Mouse (Mus musculus): ENCODE results near the gene Ahcyl2.
A peak's percentile ranks its signal among the peaks of the same experiment; 100 is the strongest.

Gene Ahcyl2

DNA sequence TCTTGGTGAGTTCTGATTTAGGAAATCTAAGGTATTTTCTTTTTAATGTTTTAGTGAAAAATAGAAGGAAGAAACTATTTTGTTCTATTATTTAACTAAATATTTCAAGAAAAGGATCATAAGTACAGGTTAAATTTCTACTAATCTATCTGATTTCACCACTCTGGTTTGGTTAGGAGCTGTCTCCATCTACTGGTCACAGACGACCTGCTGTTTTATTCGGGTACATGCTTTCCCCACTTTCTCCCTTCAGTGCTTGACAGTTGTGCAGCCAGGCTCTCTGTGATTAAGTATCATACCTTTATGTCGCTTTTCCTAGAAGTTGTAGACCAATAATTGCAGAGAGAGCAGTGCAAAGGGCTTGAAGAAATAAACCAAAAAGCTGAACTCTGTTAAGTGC lies 51.5 kb downstream of the Ahcyl2 start:
- DNase-seq: peak; percentile 45

- no peak for DNase-seq
These were observed 52.5 kb downstream of the Ahcyl2 start for GRCm38 (mm10) chr6:29820314-29820713.

GRCm38 (mm10) chr6:29820926-29821325 lies 53.1 kb downstream of the Ahcyl2 start:
- DNase-seq: no peak

DNA sequence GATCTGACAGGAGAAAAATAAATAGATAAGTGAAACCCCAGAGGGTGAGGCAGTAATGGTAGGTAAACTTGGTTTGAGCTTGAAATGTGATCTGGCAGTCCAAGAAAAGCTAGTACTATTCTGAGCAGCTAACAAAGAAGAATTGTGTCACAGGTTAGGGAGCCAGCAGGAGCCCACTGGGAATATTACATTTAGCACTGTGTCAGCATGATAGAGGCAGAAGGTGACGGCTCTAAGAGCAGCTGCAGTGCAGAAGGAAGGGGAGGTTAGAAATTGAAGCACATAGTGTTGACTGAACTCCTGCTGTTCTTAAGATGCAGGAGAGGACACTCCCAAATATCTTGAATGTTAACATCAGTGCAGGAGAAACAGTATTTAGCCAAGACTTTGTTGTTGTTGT lies 54.0 kb downstream of the Ahcyl2 start:
- no peak for DNase-seq

DNA sequence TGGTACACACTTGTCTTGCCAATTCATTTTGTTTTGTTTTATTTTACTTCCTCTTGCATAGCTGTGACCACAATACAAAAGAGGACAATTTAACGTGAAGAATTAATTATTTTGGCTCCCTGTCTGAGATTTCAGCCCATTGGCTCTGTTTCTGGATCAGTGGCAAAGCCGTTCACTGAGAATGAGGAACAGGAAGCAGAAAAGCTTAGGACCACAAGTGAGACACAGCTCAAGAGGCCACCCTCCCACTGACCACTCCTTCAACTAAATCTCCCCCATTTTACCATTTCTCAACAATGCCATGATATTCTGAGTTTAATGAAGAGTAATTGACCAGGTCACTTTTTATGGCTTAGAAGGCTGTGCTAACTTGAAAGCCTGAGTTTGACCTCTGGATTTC lies 57.5 kb downstream of the Ahcyl2 start:
- DNase-seq: no peak

GRCm38 (mm10) chr6:29827291-29828242 lies 59.8 kb downstream of the Ahcyl2 start:
- no peak for DNase-seq

- DNase-seq: no peak
These were observed 60.9 kb downstream of the Ahcyl2 start for GRCm38 (mm10) chr6:29828574-29829234.

DNA sequence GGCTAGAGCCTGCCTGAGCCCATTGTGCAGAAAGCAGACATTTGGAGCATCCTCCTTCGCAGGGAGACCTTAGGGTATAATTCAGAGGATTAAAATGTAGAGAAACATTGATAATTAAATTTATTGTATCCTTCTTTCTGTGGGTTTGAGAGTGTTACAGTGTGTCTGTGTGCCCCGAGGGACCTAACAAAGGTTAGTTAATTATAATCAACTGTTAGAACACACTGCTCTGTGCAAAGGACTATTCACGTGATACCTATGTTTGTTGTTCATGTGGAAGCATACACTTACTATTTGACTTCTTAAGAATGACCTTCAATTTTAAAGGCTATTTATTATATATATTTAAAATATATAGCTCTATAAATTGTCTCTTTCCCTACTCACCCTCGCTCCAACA lies 64.5 kb downstream of the Ahcyl2 start:
- DNase-seq: no peak

DNA sequence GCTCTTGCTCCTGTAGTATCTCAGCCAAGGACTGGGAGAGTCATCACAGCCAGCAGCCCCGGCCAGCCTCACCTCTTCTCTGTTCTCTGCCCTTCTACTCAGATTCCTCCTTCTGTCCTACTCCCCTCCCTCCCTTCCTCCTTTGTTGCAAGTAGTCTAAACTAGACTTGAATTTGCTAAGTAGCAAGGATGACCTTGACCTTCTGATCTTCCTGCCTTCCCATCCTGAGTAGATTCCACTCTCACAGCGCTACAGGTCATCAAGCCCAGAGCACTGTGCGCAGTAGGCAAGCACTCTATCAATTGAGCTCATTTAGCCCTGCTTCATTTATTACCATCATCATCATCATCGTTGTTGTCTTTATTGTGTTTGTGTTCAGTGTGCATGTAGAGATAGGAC lies 65.3 kb downstream of the Ahcyl2 start:
- no peak for DNase-seq

GRCm38 (mm10) chr6:29833568-29834255 lies 65.9 kb downstream of the Ahcyl2 start:
- peak; percentile 40 for DNase-seq

DNA sequence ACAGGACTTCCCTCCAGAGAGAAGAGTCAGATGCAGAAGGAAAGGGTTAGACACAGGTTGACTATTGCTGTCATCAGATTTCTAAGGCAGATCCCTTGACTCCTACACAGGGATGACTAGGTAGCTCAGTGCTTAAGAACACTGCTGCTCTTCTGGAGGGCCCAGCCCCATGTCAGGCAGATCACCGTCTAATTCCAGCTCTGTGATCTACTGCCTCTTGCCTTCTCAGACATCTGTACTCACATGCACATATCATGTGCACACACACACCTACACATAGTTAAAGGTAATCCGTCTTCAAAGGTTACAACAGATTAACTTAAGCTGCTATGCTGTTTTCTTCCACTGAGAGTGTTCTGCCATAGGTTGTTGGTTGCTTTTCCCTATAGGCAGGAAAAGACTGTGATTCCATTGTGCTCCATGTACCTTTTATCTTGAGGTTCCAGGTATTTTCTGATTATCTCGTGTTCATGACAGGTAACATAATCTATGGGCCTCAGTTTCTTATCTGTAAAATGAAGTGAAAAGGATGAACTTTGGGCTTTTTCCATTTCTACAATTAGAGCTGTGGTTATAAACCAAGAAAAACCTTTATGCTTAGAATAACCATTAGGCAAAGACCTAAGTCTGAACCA lies 67.8 kb downstream of the Ahcyl2 start:
- no peak for DNase-seq

DNA sequence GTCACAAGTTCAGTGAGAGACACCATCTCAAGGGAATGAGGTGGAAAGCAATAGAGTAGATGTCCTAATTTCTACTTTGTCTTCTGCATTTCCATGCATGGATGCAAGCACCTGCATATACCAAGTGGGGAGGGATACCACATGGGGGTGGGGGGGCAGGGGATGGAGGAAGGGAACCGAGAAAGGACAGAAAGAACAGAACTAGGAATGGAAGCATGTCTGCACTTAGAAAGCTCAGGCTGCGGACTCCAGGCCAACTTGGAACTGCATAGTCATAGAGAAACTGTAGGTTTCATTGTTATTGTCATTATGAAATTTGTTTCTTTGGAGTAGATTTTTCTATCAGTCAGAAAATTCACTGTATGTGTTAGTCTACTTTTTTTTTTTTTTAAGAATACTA lies 69.8 kb downstream of the Ahcyl2 start:
- no peak for DNase-seq

GRCm38 (mm10) chr6:29838531-29838930 lies 70.7 kb downstream of the Ahcyl2 start:
- DNase-seq: no peak

- DNase-seq: no peak
These were observed 72.2 kb downstream of the Ahcyl2 start for GRCm38 (mm10) chr6:29840008-29840407.

GRCm38 (mm10) chr6:29841461-29841860 lies 73.7 kb downstream of the Ahcyl2 start:
- no peak for DNase-seq

GRCm38 (mm10) chr6:29847643-29848166 lies 79.9 kb downstream of the Ahcyl2 start:
- DNase-seq: no peak

DNA sequence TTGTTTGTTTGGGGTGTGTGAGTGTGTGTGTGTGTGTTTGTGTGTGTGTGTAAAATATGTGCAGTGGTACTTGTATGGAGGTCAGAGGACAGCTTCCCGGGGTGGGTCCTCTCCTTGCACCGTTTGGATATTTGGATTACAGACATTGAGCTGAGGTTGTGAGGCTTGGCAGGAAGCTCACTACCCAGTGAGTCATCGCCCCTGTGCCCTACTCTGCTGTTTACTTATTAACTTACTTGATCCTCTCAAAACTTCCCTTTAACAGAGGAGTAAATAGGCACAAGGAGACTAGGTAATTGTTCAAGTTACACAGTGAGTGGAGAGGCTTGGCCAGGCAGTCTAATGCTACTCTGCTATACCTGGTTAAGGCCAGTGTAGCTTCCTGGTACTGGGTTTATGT lies 81.0 kb downstream of the Ahcyl2 start:
- DNase-seq: no peak

DNA sequence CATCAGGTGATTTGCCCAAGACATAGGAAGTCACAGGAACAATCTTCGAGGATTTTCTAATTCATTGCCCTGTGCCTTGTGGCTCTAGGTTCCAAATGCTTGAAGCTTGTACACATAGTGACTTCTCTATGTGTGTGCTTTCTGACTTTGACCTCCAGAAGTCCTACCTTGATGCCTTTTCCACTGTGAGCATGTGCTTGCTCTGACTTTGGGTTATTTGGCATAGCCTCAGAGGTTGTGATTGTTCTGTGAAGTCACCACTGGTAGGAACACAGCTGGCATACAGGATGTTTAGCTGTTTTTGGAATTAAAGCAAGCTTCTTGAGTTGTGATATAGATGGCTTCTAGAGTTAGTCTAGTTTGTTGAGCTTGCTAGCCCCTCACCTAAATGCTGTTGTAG lies 82.3 kb downstream of the Ahcyl2 start:
- no peak for DNase-seq

GRCm38 (mm10) chr6:29850747-29851146 lies 82.9 kb downstream of the Ahcyl2 start:
- no peak for DNase-seq

DNA sequence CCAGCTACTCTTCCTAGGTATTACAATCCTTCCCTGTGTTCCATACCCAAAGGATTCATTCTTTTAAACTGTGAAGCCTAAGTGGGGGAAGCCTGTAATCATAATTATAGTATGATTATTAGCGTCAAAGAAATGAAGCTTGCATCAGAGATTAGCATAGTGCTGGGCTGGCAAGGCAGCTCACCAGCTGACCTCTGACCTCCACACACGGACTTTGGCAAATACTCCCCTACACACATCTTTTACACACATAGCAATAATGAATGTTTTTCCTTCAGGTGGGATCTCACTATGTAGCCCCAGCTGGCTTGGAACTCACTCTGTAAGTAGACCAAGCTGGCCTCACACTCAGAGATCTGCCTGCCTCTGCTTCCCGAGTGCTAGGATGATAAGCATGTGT lies 84.1 kb downstream of the Ahcyl2 start:
- DNase-seq: no peak

GRCm38 (mm10) chr6:29853213-29853899 lies 85.5 kb downstream of the Ahcyl2 start:
- DNase-seq: peak; percentile 76

GRCm38 (mm10) chr6:29853900-29854390 lies 86.1 kb downstream of the Ahcyl2 start:
- peak; percentile 53 for DNase-seq

Measured in cerebellum, adult 9-10 months (tissue).